Mouse (Mus musculus): ENCODE data around the gene Brat1. TPM values are rescaled to one million over a fixed set of nuclear protein-coding genes. Genes with fewer than 3 reads are reported as not detected.
"Not testable (repeated sequence)": the region's sequence is repeated elsewhere in the genome, so short reads cannot be mapped to it uniquely, and the experiment has no call there.

Brat1 gene
- polyA plus RNA-seq (2012; rRNA removed): 28.6 and 34.3 TPM in 2 replicates

DNA sequence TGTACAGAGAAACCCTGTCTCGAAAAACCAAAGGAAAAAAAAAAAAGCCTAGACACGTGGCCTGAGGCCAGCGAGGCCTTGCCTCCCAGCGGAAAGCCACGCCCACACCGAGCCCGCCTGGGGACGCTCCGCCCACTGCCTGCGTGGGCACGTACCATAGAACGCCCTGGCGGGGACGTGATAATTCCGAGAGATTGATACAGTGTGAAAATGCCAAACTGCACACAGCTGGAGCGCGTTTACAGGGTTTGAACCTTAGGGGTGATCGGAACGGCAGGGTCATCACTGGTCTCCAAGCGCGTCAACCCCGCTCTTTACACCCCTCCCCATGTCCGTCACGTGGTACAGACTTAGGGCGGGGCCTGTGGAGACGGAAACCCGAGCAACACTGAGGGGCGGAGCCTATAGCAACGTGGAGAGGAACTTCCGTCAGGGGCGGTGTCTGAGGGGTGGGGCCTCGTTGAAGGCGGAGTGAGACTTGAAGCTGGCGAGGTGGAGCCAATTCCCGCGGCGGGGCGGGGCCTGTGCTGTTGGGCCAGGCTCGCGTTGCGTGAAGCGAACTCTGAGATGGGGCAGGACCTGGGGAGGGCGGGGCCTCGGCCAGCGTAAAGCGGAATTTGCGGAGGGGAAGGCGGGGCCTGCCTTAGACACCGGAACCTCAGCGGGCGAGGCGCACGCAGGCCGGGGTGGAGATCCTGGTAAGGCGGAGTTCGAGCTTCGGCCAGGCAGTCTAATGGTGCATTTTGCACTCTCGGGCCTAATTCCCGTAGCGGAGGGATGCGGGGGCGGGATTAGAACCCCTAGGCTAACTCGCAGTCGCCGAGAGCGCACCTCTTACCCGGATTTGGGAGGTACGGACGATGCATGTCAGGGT, at the start of gene Brat1:
Brat1 (plus strand) TSS at position 634 of the 874 bp plus-strand sequence.
- TF ChIP-seq CTCF (IDR thresholded peaks at IDR 0.05; ENCODE audit: borderline replicate concordance, extremely low read depth, insufficient read depth, insufficient read length): no peak
- TF ChIP-seq POLR2A (IDR thresholded peaks at IDR 0.05; ENCODE audit: borderline replicate concordance, extremely low read depth, insufficient read depth, insufficient read length, poor library complexity, severe bottlenecking): peak; percentile 82; the same call in 1 of the 2 replicates
- DNase-seq (ENCODE audit: low read depth): peak; percentile 100

DNA sequence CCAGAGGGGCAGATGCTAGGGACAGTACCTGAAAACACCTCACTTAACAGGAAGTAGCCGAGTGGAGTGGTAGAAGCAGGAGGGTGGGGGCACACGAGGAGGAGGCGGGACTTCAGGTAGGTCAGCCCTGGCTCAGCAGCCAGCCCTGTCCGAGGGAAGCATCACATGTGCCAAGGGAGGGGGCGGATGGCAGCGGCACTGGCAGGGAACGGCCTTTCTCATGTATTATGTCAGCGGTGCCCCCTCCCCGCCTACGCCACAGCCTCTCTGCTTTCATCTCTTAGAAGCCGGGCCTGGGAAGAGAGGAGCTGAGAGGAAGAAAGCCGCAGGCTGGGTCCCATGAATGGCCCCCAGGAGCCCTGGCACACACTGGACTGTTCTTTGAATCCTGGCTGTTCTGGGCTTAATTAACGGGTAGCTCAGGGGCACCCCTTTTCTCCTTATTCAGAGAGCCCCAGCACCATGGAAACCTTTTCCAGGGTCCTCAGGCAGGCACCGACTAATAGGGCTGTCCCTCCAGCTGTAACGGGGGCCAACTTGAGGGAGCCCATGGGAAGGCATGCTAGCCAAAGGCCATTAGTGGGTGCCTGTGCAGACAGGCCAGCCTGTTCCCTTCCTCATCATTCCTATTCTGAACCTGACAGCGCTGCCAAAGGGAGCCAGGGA, 45.1 kb upstream of the Brat1 start:
- TF ChIP-seq POLR2A (IDR thresholded peaks at IDR 0.05; ENCODE audit: borderline replicate concordance, extremely low read depth, insufficient read depth, insufficient read length, poor library complexity, severe bottlenecking): no peak
- TF ChIP-seq CTCF (IDR thresholded peaks at IDR 0.05; ENCODE audit: borderline replicate concordance, extremely low read depth, insufficient read depth, insufficient read length): no peak
- DNase-seq (ENCODE audit: low read depth): peak; percentile 98

DNA sequence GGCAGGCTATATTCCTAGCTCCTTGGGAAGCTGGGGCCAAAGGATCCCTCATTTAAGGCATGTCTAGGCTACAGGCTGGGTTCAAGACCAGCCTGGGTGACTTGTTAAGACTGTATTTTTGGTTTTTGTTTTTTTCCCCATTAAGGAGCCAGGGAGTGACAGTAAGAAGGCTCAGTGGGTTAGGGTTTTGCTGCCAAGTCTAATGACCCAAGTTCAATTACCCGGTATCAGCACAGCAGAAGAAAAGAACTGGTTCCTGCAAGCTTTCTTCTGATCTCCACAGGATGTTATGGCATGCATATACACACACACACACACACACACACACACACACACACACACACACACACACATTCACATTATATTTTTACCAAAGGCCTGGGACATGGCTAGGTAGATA, 44.4 kb upstream of the Brat1 start:
- no peak for TF ChIP-seq POLR2A (IDR thresholded peaks at IDR 0.05; ENCODE audit: borderline replicate concordance, extremely low read depth, insufficient read depth, insufficient read length, poor library complexity, severe bottlenecking)
- no peak for TF ChIP-seq CTCF (IDR thresholded peaks at IDR 0.05; ENCODE audit: borderline replicate concordance, extremely low read depth, insufficient read depth, insufficient read length)
- peak; percentile 91 for DNase-seq (ENCODE audit: low read depth)

DNA sequence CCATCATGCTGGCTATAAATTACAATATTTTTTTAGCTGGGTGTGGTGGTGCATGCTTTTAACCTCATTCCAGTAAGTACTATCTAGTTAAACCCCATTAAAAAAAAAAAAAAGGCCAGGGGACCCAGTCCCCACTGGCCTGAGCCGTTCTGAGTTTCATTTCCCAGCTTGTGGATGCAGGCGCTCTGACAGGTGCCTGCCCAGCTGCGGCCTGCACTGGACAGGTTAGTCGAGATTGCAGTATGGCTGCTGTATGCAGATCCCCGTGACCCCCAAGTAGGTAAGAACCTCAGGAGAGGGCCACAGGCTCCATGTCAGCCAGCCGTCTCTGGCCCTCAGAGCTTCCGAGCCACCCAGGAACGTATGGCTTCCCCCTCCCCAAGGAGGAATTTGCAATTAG, 43.4 kb upstream of the Brat1 start:
- no peak for DNase-seq (ENCODE audit: low read depth)
- TF ChIP-seq CTCF (IDR thresholded peaks at IDR 0.05; ENCODE audit: borderline replicate concordance, extremely low read depth, insufficient read depth, insufficient read length): no peak
- TF ChIP-seq POLR2A (IDR thresholded peaks at IDR 0.05; ENCODE audit: borderline replicate concordance, extremely low read depth, insufficient read depth, insufficient read length, poor library complexity, severe bottlenecking): no peak

DNA sequence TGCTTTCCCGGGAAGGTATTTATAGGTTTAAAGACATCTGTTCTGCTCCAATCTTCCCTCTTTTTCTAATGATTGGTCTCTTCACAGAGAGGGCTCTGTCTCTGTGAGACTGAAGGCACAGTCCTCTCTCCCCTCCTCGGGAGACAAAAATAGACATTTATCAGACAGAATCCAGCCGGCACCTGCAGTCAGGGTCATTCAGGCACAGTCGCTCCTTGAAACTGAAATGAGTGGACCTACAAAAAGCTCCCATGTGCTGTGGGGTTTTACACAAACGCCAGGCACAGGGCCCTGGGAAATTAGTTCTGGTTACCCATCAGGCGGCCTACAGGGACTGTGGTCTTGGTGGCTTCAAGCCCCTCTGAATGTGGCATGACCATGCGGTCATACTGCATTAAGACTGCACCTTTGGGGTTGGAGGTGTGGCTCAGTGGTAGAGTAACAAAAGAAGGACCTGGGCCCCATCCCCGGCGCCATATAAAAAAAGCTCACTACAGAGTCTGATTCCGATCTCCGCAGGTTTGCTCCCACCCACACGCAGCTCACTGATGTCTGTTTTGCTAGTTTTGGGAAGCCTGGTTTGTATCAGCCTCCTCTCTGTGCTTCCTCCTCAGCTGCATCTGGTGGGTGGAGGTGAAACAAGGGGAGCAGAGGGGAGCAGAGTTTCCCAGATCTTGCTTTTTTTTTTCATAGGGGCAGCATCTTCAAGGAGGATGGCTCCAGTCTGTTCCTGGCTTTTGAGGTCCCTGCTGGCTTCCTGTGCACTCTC, 42.8 kb upstream of the Brat1 start:
- TF ChIP-seq POLR2A (IDR thresholded peaks at IDR 0.05; ENCODE audit: borderline replicate concordance, extremely low read depth, insufficient read depth, insufficient read length, poor library complexity, severe bottlenecking) (no peak), CTCF (IDR thresholded peaks at IDR 0.05; ENCODE audit: borderline replicate concordance, extremely low read depth, insufficient read depth, insufficient read length) (no peak)
- DNase-seq (ENCODE audit: low read depth): no peak

DNA sequence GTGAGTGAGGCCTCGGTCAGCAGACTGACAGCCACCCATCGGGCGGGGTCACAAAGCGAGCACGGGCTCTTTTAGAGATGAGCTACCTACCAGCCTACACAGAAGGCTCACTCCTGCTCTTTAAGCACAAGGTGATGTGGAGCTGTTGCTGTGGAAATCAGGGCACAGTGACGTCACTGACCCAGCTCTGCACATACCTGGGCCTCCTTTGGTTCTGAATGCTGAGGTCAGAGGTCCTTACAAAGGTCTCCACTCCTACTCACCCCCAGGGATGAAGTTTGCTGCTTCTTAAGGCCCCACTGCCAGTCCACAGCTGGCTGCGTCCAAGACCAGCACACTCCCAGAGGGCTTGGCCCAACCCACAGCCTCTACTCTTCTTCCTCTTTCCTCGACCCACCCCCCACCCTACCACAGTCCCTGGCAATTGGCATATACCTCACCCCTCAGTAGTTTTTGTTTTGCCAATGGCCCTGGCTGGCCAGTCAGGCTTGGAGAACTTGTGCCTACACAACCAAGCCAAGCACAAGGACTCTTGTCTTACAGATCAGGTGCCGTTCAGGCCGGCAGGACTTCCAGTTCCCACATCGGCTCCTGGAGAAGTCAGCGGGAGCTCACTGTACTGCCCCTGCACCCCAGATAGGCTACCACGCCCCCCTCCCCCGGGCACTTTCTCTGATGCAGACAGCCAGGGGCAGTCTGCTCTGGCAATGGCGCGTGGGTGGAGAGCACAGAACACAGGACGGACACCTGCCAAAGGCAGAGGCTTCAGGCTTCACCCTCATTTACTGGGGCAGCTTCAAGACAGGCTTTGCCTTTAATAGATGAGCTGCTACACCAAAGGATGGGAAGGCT, 41.8 kb upstream of the Brat1 start:
- DNase-seq (ENCODE audit: low read depth): no peak
- TF ChIP-seq CTCF (IDR thresholded peaks at IDR 0.05; ENCODE audit: borderline replicate concordance, extremely low read depth, insufficient read depth, insufficient read length) (no peak), POLR2A (IDR thresholded peaks at IDR 0.05; ENCODE audit: borderline replicate concordance, extremely low read depth, insufficient read depth, insufficient read length, poor library complexity, severe bottlenecking) (no peak)

DNA sequence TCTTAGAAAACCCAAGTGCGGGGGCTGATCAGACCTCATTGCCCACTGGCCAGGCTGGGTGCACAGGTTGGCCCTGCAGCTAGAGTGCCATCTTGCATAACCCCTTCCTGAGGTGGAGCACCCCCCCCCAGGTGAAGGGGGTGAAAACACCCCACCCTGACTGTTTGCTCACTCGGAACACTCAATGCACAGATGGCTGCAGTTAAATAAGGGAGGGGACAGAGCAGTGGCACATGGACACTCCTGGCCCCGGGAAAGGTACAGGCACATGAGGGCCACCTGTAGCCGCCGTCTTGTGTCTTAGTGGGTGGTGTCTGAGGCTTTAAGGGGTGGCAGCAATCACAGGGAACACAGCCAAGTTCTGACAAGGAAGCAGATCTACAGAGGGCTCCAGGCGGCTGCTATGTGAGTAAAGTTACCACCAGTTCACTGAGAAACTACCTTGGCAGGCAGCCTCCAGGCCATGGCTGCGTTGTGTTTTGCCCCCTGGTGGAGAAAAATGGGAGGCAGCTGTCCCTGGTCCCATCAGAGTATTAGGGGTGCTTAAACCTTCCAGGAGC, 41.1 kb upstream of the Brat1 start:
- peak; percentile 83 for DNase-seq (ENCODE audit: low read depth)
- TF ChIP-seq POLR2A (IDR thresholded peaks at IDR 0.05; ENCODE audit: borderline replicate concordance, extremely low read depth, insufficient read depth, insufficient read length, poor library complexity, severe bottlenecking) (no peak), CTCF (IDR thresholded peaks at IDR 0.05; ENCODE audit: borderline replicate concordance, extremely low read depth, insufficient read depth, insufficient read length) (peak; percentile 79)

DNA sequence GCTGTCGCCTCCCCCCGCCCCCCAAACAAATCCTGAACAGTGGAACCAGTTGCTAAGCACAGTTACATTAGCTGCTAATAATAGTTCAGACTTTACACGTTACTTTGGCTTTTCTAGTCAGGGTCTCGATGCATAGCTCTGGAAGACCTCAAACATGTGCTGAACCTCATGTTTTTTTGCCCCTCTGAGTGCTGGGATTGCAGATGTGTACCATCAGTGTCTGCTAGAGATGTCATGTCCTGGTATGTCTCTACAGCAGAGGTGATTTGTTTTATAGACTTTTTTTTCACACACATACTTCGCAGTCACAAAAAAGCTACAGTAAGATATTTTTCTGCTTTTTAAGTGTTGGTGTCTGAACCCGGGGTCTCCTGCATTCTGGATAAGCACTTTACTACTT, 32.7 kb upstream of the Brat1 start:
- TF ChIP-seq CTCF (IDR thresholded peaks at IDR 0.05; ENCODE audit: borderline replicate concordance, extremely low read depth, insufficient read depth, insufficient read length) (no peak), POLR2A (IDR thresholded peaks at IDR 0.05; ENCODE audit: borderline replicate concordance, extremely low read depth, insufficient read depth, insufficient read length, poor library complexity, severe bottlenecking) (no peak)
- DNase-seq (ENCODE audit: low read depth): no peak

DNA sequence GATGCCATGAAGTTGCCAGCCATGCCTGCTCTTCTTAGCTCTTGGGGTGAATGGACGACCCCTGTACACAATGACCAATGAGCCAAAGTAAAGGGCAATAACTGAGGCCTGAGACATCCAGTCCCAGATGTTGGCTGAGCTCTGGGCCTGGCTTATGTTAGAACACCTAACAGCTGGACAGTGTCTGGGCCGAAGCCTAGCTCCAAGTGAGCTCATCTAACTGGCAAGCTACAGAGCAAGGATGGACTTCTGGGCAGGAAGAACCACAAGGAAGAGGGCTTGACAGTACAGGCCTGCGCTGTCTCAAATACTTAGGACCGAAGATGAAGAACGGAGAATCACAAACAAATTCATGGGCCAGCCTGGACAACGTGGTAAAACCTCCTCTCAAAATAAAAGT, 32.2 kb upstream of the Brat1 start:
- not testable (repeated sequence) for DNase-seq (ENCODE audit: low read depth)

DNA sequence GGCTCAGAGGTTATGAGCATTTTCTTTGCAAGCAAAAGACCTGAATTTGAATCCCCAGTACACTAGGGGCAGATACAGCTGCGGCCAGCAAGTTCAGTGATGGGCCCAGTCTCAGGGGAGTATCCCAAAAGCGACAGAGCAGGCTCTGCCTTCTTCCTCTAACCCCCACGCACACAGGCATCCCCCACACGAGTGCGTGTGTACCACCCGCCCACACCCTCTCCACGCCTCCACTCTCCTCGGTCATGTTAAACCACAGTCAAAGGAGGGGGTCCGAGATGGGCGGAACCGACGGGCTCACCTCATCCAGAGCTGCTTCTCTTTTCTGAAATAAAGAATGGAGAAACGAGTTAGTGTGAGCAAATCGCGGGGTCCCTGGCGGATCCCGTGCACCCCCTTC, 30.8 kb upstream of the Brat1 start:
- no peak for TF ChIP-seq POLR2A (IDR thresholded peaks at IDR 0.05; ENCODE audit: borderline replicate concordance, extremely low read depth, insufficient read depth, insufficient read length, poor library complexity, severe bottlenecking)
- TF ChIP-seq CTCF (IDR thresholded peaks at IDR 0.05; ENCODE audit: borderline replicate concordance, extremely low read depth, insufficient read depth, insufficient read length): no peak
- DNase-seq (ENCODE audit: low read depth): no peak
